Mouse (Mus musculus) heart, embryonic 14.5 days (tissue): Measurements from ENCODE around the gene Palm3. TPM values are rescaled to one million over a fixed set of nuclear protein-coding genes. Genes with fewer than 3 reads are reported as not detected.

Experiments
- ATAC-seq: fragments of 200-750 bp; cut with Nextera tagmentation; 2 replicates; pipeline ENCODE4 v1.8.0; 2017; ENCODE audit warnings: low read depth, moderate TSS enrichment; ENCODE audit not compliant: insufficient number of reproducible peaks, insufficient read depth, low FRiP score
- H3K27ac ChIP-seq, 2 experiments: fragments of 200-500 bp in 1 of 2; fragments of 300-500 bp in 1 of 2; sonication (generic) in 1 of 2; replicated peaks in 1 of 2; 2 replicates each; pipeline ENCODE4 v1.5.1; 2012 to 2014; ENCODE audit warnings: low read depth in 2 of 2, low read length in 2 of 2, control low read depth in 1 of 2, mild to moderate bottlenecking in 1 of 2, mixed read lengths in 1 of 2; ENCODE audit not compliant: control insufficient read depth in 1 of 2, insufficient read depth in 1 of 2
- H3K27me3 ChIP-seq: fragments of 300-500 bp; sonication (generic); 2 replicates; pipeline ENCODE4 v1.6.1; 2014; ENCODE audit warnings: mild to moderate bottlenecking, low read length, control low read depth; ENCODE audit not compliant: control insufficient read depth, insufficient read depth
- H3K36me3 ChIP-seq: fragments of 300-500 bp; sonication (generic); 2 replicates; pipeline ENCODE4 v1.6.1; 2014; ENCODE audit warnings: mild to moderate bottlenecking, control low read depth, low read length, mixed read lengths; ENCODE audit not compliant: control insufficient read depth, insufficient read depth
- H3K4me1 ChIP-seq, 2 experiments: fragments of 200-500 bp in 1 of 2; fragments of 300-500 bp in 1 of 2; sonication (generic) in 1 of 2; 2 replicates each; pipeline ENCODE4 v1.6.1; 2012 to 2014; ENCODE audit warnings: low read length in 2 of 2, control low read depth in 1 of 2, mixed read lengths in 1 of 2; ENCODE audit not compliant: control insufficient read depth in 2 of 2, insufficient read depth in 2 of 2
- H3K4me2 ChIP-seq: fragments of 300-500 bp; sonication (generic); 2 replicates; pipeline ENCODE4 v1.6.1; 2014; ENCODE audit warnings: mild to moderate bottlenecking, low read length
- H3K4me3 ChIP-seq, 2 experiments: fragments of 200-500 bp in 1 of 2; fragments of 300-500 bp in 1 of 2; sonication (generic) in 1 of 2; 2 replicates each; pipeline ENCODE4 v1.5.1; 2012 to 2014; ENCODE audit warnings: low read length in 2 of 2, mild to moderate bottlenecking in 2 of 2, control low read depth in 1 of 2, low read depth in 1 of 2, moderate library complexity in 1 of 2; ENCODE audit not compliant: control insufficient read depth in 1 of 2, insufficient read depth in 1 of 2
- H3K9ac ChIP-seq: fragments of 300-500 bp; sonication (generic); 2 replicates; pipeline ENCODE4 v1.6.1; 2014; ENCODE audit warnings: mild to moderate bottlenecking, low read length
- H3K9me3 ChIP-seq: fragments of 300-500 bp; sonication (generic); 2 replicates; pipeline ENCODE4 v1.6.1; 2016; ENCODE audit warnings: low read length, control low read depth; ENCODE audit not compliant: control insufficient read depth
- WGBS: fragments of 180-500 bp; shearing (Covaris S2); extraction: QIAGEN DNeasy Blood & Tissue Kit; methylation state at CpG from one replicate; pipeline ENCODE4 v1.1.7; 2014; 5-methylcytosine and 5-hydroxymethylcytosine counted together
- microRNA counts: library from miRNA; unstranded; fragments of <30 nt; microRNA quantifications from one replicate; lab custom pipeline; 2016
- microRNA-seq: library from miRNA; unstranded; fragments of <30 nt; microRNA quantifications from one replicate; pipeline ENCODE4, GENCODE M21; 2016
- polyA plus RNA-seq: library from polyadenylated mRNA; unstranded; fragments of >200 nt; fragmentation: Nextera tagmentation; extraction: Ambion mirVana; gene quantifications from 2 replicates; pipeline ENCODE4 v1.2.1, GENCODE M21; 2014

Palm3 gene
- polyA plus RNA-seq, 1 experiment from 2014 or later: 1.2 TPM

DNA sequence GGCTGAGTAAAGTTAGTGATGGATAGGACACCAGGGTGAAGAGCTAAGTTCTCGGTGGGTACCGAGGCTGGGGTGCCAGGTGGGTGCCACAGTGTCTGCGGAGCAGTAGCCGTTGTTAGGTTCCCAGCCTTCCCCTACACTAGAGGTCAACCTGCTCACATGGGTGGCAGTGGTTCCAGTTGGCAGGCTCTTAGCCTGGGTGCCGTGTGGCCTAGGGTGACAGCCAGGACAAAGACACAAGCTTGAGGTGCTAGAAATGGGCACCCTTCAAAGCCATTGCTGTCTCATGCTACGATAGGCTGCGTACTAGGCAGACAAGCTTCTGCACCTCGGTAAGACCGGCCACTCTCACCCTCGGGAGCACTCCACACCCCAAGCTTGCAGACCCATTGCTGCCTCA lies 51.0 kb downstream of the Palm3 start:
- H3K4me2 ChIP-seq: no peak overlapping the region
- no peak overlapping the region for H3K9ac ChIP-seq
- H3K36me3 ChIP-seq: peaks cover 30% of the 10 kb centered on the region
- WGBS: 93% methylated on average over 10 of the region's 10 CpGs
- ATAC-seq: no peak
- no peak overlapping the region for H3K4me3 ChIP-seq
- no peaks in the 10 kb centered on the region for H3K27me3 ChIP-seq
- no peaks in the 10 kb centered on the region for H3K9me3 ChIP-seq
- H3K27ac ChIP-seq: no peak overlapping the region
- H3K4me1 ChIP-seq: peaks cover 19 to 49% of the 10 kb centered on the region in 2 experiments

DNA sequence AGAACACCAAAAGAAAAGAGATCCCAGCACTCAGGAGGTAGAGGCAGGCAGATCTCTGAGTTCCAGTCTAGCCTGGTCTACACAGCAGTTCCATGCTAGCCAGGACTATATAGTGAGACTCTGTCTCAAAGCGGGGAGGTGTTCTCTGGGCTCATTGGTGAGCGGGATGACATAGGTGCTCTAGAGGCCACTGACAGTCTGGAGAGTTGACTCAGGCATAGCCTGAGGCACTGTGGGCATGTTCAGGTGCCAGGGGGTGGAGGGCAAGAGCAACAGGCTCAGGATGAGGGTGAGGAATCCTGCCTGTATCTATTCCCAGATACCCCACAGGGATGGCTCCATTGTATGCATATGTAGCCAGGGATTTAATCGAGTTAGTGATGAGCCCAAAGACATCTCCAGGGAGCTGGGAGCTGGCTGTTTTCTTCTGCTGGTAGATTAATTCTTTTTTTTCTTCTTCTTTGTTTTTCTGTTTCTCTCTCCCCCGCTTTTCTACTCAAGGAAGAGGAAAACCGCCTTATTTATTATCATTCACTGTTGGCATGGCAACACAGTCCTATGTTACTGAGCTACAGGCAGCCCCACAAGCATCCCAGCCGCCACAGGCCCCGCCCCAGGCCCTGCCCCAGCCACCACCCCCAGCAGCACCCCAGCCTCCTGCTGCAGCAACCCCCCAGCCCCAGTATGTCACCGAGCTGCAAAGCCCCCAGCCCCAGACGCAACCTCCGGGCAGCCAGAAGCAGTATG lies 52.1 kb downstream of the Palm3 start:
- no peaks in the 10 kb centered on the region for H3K9me3 ChIP-seq
- 72% methylated on average over 9 of the region's 10 CpGs for WGBS
- no peak overlapping the region for H3K4me2 ChIP-seq
- no peak overlapping the region for H3K4me3 ChIP-seq
- peaks cover 30% of the 10 kb centered on the region for H3K36me3 ChIP-seq
- no peak overlapping the region for H3K27ac ChIP-seq
- H3K9ac ChIP-seq: no peak overlapping the region
- no peak for ATAC-seq
- H3K27me3 ChIP-seq: no peaks in the 10 kb centered on the region
- peaks cover 11 to 38% of the 10 kb centered on the region in 2 experiments for H3K4me1 ChIP-seq

GRCm38 (mm10) chr8:84076412-84076811 lies 55.1 kb downstream of the Palm3 start:
- 70% methylated on average over 1 of the region's 1 CpGs for whole genome bisulfite sequencing
- H3K27me3 ChIP-seq: no peaks in the 10 kb centered on the region
- ATAC-seq: no peak
- H3K36me3 ChIP-seq: peaks cover 50% of the 10 kb centered on the region
- no peak overlapping the region for H3K27ac ChIP-seq
- H3K4me2 ChIP-seq: no peak overlapping the region
- no peak overlapping the region for H3K4me3 ChIP-seq
- no peaks in the 10 kb centered on the region for H3K9me3 ChIP-seq
- no peak overlapping the region for H3K9ac ChIP-seq
- H3K4me1 ChIP-seq: peaks cover 11 to 21% of the 10 kb centered on the region in 2 experiments

DNA sequence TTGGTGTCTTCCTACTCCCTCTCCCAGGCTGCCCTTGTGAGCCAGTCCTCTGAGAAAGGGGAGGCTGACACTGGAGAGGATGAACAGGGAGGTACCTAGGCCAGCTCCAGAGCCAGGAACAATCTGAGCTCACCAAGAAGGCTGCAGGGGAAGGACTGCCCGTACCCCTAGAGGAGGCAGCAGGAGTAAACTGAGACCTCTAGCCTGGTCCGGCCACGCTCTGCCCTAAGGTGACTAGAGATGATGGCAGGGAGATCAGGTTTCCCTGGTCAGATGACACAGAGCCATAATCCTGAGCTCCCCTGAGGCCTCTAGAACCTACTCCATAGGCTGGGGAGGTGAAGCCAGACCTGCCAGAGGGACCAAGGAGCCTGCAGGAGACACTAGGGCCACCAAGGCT lies 55.6 kb downstream of the Palm3 start:
- Histone ChIP-seq H3K4me1 (peaks cover 8 to 16% of the 10 kb centered on the region in 2 experiments), H3K27me3 (no peaks in the 10 kb centered on the region), H3K27ac (no peak overlapping the region), H3K9me3 (no peaks in the 10 kb centered on the region), H3K4me3 (no peak overlapping the region), H3K36me3 (peaks cover 53% of the 10 kb centered on the region), H3K4me2 (no peak overlapping the region), H3K9ac (no peak overlapping the region)
- no peak for ATAC-seq
- 83% methylated on average over 3 of the region's 3 CpGs for WGBS

- H3K36me3 ChIP-seq: peaks cover 73% of the 10 kb centered on the region
- no peak for ATAC-seq
Observed at GRCm38 (mm10) chr8:84079206-84079605, 57.9 kb downstream of the Palm3 start.

More at GRCm38 (mm10) chr8:84079206-84079605, 57.9 kb downstream of the Palm3 start:
- Histone ChIP-seq H3K4me1 (peaks cover 6 to 9% of the 10 kb centered on the region in 2 experiments), H3K27me3 (no peaks in the 10 kb centered on the region), H3K4me2 (no peak overlapping the region), H3K4me3 (no peak overlapping the region), H3K27ac (no peak overlapping the region), H3K9ac (no peak overlapping the region), H3K9me3 (no peaks in the 10 kb centered on the region)
- WGBS: 48% methylated on average over 5 of the region's 5 CpGs

MicroRNA genes within 50 kb of the gene (microRNA counts, 519-probe panel; counts per million panel counts)
- 322 counts per million, percentile 70 among the panel's probes with 10 or more counts for microRNA mmu-miR-1199 (lab: Ali Mortazavi, UCI)

Small RNA genes within 50 kb of the gene (microRNA-seq; reads per million reads assigned to microRNA genes)
- 0.84 reads per million for gene Mir1199
- 3.1 reads per million, percentile 5 among the genes with 10 or more reads in this experiment for gene Mir8111

Other genes with a start within 250 kb of the Palm3 start
- gene Adgrl1, start 121.4 kb upstream of the Palm3 start, polyA plus RNA-seq: 10.4 and 13.0 TPM in 2 replicates
- 0.51 and 0.66 TPM in 2 replicates for gene Gm10644, start 66.3 kb upstream of the Palm3 start, polyA plus RNA-seq
- gene Asf1b, start 66.0 kb upstream of the Palm3 start, polyA plus RNA-seq: 57.2 and 60.7 TPM in 2 replicates
- gene Prkaca, start 48.5 kb upstream of the Palm3 start, polyA plus RNA-seq: 160 and 211 TPM in 2 replicates
- 7.3 and 8.5 TPM in 2 replicates for gene Samd1, start 23.8 kb upstream of the Palm3 start, polyA plus RNA-seq
- gene 1700067K01Rik, start 20.0 kb upstream of the Palm3 start, polyA plus RNA-seq: 0.69 and 0.80 TPM in 2 replicates
- 0.16 and 0.20 TPM in 2 replicates for gene 2210011C24Rik, start 9.3 kb upstream of the Palm3 start, polyA plus RNA-seq
- gene Il27ra, start 21.1 kb downstream of the Palm3 start, polyA plus RNA-seq: 6.1 and 6.3 TPM in 2 replicates
- gene Rln3, start 23.5 kb downstream of the Palm3 start, polyA plus RNA-seq: not detected in 2 replicates
- 1.1 and 1.6 TPM in 2 replicates for gene Gm10643, start 43.7 kb downstream of the Palm3 start, polyA plus RNA-seq
- gene Rfx1, start 45.4 kb downstream of the Palm3 start, polyA plus RNA-seq: 6.1 and 6.3 TPM in 2 replicates
- gene Dcaf15, start 83.3 kb downstream of the Palm3 start, polyA plus RNA-seq: 6.3 and 6.4 TPM in 2 replicates
- 0.08 and 0.16 TPM in 2 replicates for gene Podnl1, start 104.5 kb downstream of the Palm3 start, polyA plus RNA-seq
- gene Cc2d1a, start 126.5 kb downstream of the Palm3 start, polyA plus RNA-seq: 9.3 and 11.8 TPM in 2 replicates
- gene 4930432K21Rik, start 126.6 kb downstream of the Palm3 start, polyA plus RNA-seq: 0.43 and 0.63 TPM in 2 replicates
- 2.4 and 3.8 TPM in 2 replicates for gene Nanos3, start 163.7 kb downstream of the Palm3 start, polyA plus RNA-seq
- gene Zswim4, start 215.6 kb downstream of the Palm3 start, polyA plus RNA-seq: 6.7 and 7.3 TPM in 2 replicates
- gene D8Ertd738e, start 228.2 kb downstream of the Palm3 start, polyA plus RNA-seq: 359 and 400 TPM in 2 replicates
- 45.4 and 48.3 TPM in 2 replicates for gene Mri1, start 235.9 kb downstream of the Palm3 start, polyA plus RNA-seq
- gene Ccdc130, start 248.9 kb downstream of the Palm3 start, polyA plus RNA-seq: 17.5 and 20.8 TPM in 2 replicates